Mouse (Mus musculus): ENCODE data around the gene Osbpl7.

DNA sequence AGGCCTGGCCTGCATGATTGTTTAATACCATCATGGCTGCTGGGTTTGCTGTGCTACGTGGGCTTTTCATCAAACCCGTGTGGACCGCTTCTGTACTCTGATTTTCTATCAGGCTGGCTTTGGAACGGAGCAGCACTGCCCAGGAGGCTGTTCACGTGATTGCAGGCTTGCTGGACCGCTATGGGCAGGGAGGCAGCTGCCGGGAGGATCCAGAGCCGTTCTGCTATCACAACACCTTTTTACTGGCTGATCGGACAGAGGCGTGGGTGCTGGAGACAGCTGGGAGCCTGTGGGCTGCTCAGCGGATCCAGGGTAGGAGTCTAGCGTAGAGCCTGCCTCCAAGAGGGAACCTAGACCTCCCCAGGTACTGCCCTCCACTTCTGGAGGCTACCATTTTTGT lies 18.5 kb upstream of the Osbpl7 start:
- TF ChIP-seq EP300 (IDR thresholded peaks at IDR 0.05; ENCODE audit: low read depth) (no peak), CTCF (IDR thresholded peaks at IDR 0.05; ENCODE audit: low read depth) (no peak)
